Mouse (Mus musculus) embryo, embryonic 11.5 days (tissue): ENCODE results near the gene Pla2g2d.
A peak's percentile ranks its signal among the peaks of the same experiment; 100 is the strongest.

Experiments
- DNase-seq: peaks from one replicate; pipeline ENCODE4 v3.0.0-alpha.2; 2012; ENCODE audit warnings: low read depth, low spot score

The Pla2g2d gene

DNA sequence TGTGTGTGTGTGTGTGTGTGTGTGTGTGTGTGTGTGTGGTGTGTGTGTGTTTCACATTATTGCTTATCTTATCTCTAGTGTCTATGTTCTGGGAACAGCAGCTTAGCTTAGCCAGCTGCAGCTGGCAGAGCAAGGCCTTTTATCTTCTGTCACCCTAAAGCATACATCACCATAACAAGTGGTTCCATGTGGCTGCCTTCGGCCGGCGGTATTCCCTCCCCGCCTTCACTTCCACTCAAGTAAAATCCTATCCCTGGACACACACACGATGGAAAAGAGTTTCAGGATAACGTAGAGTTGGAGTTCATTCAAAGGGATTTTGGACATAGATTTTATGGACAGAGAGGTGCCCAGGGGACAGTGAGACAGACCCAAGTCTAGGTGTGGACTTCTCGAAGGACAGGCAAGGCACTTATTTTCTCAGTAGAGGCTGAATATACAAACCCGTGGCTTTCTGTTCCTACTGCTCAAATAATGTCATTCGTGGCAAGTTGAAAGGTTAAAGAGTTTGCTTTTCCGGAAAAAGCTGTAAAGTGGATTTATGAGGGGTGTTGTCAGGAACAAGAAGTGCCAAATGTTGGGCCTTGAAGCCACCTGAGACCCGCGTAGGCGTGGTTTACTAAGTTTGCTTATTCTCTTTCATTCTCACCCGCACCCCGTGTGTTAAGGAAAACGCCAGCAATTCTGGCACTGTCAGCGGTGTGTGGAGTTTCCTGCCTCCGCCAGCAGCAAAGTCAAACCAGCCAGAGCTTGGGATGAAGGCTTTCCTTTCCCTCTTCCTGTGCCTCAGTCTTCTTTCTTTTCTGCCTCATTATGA, 50.4 kb downstream of the Pla2g2d start:
- DNase-seq, result peak; percentile 27

DNA sequence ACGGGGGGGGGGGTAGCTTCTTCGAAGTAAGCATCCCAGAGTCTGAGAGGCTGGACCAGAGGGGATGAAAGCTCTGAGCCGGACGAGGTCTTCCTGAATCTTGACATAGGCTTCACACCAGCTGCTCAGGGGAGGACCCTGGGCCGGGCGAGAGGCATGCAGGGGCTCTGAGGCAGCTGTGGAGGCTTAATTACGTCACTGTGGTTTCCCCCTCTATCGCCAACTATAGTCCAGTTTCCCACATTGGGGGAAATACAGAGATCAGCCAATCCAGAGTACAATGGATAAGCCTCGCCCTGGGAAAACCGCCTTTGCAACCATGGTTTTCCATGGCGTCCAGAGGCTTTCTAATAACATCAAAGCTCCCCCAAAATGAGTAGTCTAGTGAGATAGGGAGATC, 51.6 kb downstream of the Pla2g2d start:
- no peak for DNase-seq
